Mouse (Mus musculus) hindbrain, embryonic 14.5 days (tissue): ENCODE measurements at regions not wholly inside any gene's neighbourhood (a gene's known extent, or its start where the extent isn't known, plus 50 kb on each side); places are given as distances from the start of the nearest gene placed in this dataset.
A peak's percentile ranks its signal among the peaks of the same experiment; 100 is the strongest.

ENCODE experiments used
- ATAC-seq: fragments of 200-750 bp; cut with Nextera tagmentation; 2 replicates; pipeline ENCODE4 v1.8.0; 2017; ENCODE audit warnings: moderate number of reproducible peaks, mild to moderate bottlenecking, moderate TSS enrichment, moderate library complexity; ENCODE audit not compliant: low FRiP score
- DNase-seq: peaks from one replicate; pipeline ENCODE4 v3.0.0-alpha.2; 2015; ENCODE audit warnings: low spot score
- H3K27ac ChIP-seq: fragments of 300-500 bp; sonication (generic); 2 replicates; pipeline ENCODE4 v1.5.1; 2014; ENCODE audit warnings: mild to moderate bottlenecking, moderate library complexity
- H3K27me3 ChIP-seq: fragments of 300-500 bp; sonication (generic); 2 replicates; pipeline ENCODE4 v1.6.1; 2014; ENCODE audit warnings: mild to moderate bottlenecking, low read length, mixed read lengths; ENCODE audit not compliant: control insufficient read depth, insufficient read depth
- H3K36me3 ChIP-seq: fragments of 300-500 bp; sonication (generic); replicated peaks from 2 replicates; pipeline ENCODE4 v1.6.1; 2014; ENCODE audit not compliant: control insufficient read depth, insufficient read depth
- H3K4me1 ChIP-seq: fragments of 300-500 bp; sonication (generic); replicated peaks from 2 replicates; pipeline ENCODE4 v1.6.1; 2014; ENCODE audit warnings: antibody characterized with exemption, low read length, mixed read lengths; ENCODE audit not compliant: control insufficient read depth, insufficient read depth
- H3K4me2 ChIP-seq: fragments of 300-500 bp; sonication (generic); replicated peaks from 2 replicates; pipeline ENCODE4 v1.6.1; 2014; ENCODE audit warnings: mild to moderate bottlenecking, moderate library complexity
- H3K4me3 ChIP-seq: fragments of 300-500 bp; sonication (generic); replicated peaks from 2 replicates; pipeline ENCODE4 v1.5.1; 2014; ENCODE audit warnings: mild to moderate bottlenecking, low read length
- H3K9ac ChIP-seq: fragments of 300-500 bp; sonication (generic); 2 replicates; pipeline ENCODE4 v1.6.1; 2014
- H3K9me3 ChIP-seq: fragments of 300-500 bp; sonication (generic); 2 replicates; pipeline ENCODE4 v1.6.1; 2016; ENCODE audit warnings: low read length; ENCODE audit not compliant: control insufficient read depth
- WGBS: fragments of 180-500 bp; shearing (Covaris S2); extraction: QIAGEN DNeasy Blood & Tissue Kit; methylation state at CpG from one replicate; pipeline ENCODE4 v1.1.7; 2014; 5-methylcytosine and 5-hydroxymethylcytosine counted together

- no peak for DNase-seq
- Histone ChIP-seq H3K27me3 (no peaks in the 10 kb centered on the region), H3K27ac (no peak overlapping the region), H3K4me1 (no peaks in the 10 kb centered on the region), H3K9me3 (no peaks in the 10 kb centered on the region), H3K36me3 (no peaks in the 10 kb centered on the region), H3K4me2 (no peak overlapping the region), H3K9ac (no peak overlapping the region), H3K4me3 (no peak overlapping the region)
- WGBS: 89% methylated on average over 6 of the region's 6 CpGs
- no peak for ATAC-seq
Measured at GRCm38 (mm10) chr4:56070664-56071334, 538.5 kb upstream of the Klf4 start.

GRCm38 (mm10) chr4:56068859-56069258 lies 536.6 kb upstream of the Klf4 start:
- H3K36me3 ChIP-seq: no peaks in the 10 kb centered on the region
- no peak overlapping the region for H3K27ac ChIP-seq
- H3K9ac ChIP-seq: no peak overlapping the region
- no peaks in the 10 kb centered on the region for H3K27me3 ChIP-seq
- H3K9me3 ChIP-seq: no peaks in the 10 kb centered on the region
- H3K4me2 ChIP-seq: no peak overlapping the region
- H3K4me3 ChIP-seq: no peak overlapping the region
- H3K4me1 ChIP-seq: no peaks in the 10 kb centered on the region
- DNase-seq: no peak
- ATAC-seq: no peak
- 91% methylated on average over 4 of the region's 4 CpGs for WGBS

GRCm38 (mm10) chr4:56064657-56065056 lies 532.4 kb upstream of the Klf4 start:
- 94% methylated on average over 4 of the region's 4 CpGs for WGBS
- no peak overlapping the region for H3K27ac ChIP-seq
- ATAC-seq (no peak), DNase-seq (no peak)
- no peak overlapping the region for H3K9ac ChIP-seq
- no peaks in the 10 kb centered on the region for H3K27me3 ChIP-seq
- H3K4me1 ChIP-seq: no peaks in the 10 kb centered on the region
- no peak overlapping the region for H3K4me3 ChIP-seq
- no peaks in the 10 kb centered on the region for H3K36me3 ChIP-seq
- no peak overlapping the region for H3K4me2 ChIP-seq
- H3K9me3 ChIP-seq: no peaks in the 10 kb centered on the region

GRCm38 (mm10) chr4:56051792-56052380 lies 519.6 kb upstream of the Klf4 start:
- Histone ChIP-seq H3K36me3 (no peaks in the 10 kb centered on the region), H3K4me3 (no peak overlapping the region), H3K27ac (no peak overlapping the region), H3K4me2 (no peak overlapping the region), H3K4me1 (0 out of 2 replicates have a peak, but pooled peaks cover 6% of the 10 kb centered on the region), H3K9ac (no peak overlapping the region), H3K9me3 (no peaks in the 10 kb centered on the region), H3K27me3 (no peaks in the 10 kb centered on the region)
- WGBS: 23% methylated on average over 6 of the region's 6 CpGs
- ATAC-seq (no peak), DNase-seq (peak; percentile 45)

- 94% methylated on average over 4 of the region's 4 CpGs for WGBS
- no peak for ATAC-seq
Measured at GRCm38 (mm10) chr4:56039327-56039726, 507.1 kb upstream of the Klf4 start.

GRCm38 (mm10) chr4:56036334-56036733 lies 504.1 kb upstream of the Klf4 start:
- ATAC-seq: no peak
- Histone ChIP-seq H3K4me2 (no peak overlapping the region), H3K9ac (no peak overlapping the region), H3K9me3 (no peaks in the 10 kb centered on the region), H3K36me3 (no peaks in the 10 kb centered on the region), H3K27me3 (no peaks in the 10 kb centered on the region), H3K4me1 (0 out of 2 replicates have a peak, but pooled peaks cover 3% of the 10 kb centered on the region), H3K4me3 (no peak overlapping the region), H3K27ac (no peak overlapping the region)
- DNase-seq: no peak
- WGBS: 85% methylated on average over 6 of the region's 6 CpGs

More at GRCm38 (mm10) chr4:56039327-56039726, 507.1 kb upstream of the Klf4 start:
- no peak overlapping the region for H3K4me2 ChIP-seq
- H3K4me1 ChIP-seq: 0 out of 2 replicates have a peak, but pooled peaks cover 3% of the 10 kb centered on the region
- no peak overlapping the region for H3K9ac ChIP-seq
- H3K9me3 ChIP-seq: no peaks in the 10 kb centered on the region
- H3K27ac ChIP-seq: no peak overlapping the region
- DNase-seq: no peak
- H3K36me3 ChIP-seq: no peaks in the 10 kb centered on the region
- no peak overlapping the region for H3K4me3 ChIP-seq
- H3K27me3 ChIP-seq: no peaks in the 10 kb centered on the region

GRCm38 (mm10) chr4:56035543-56035942 lies 503.3 kb upstream of the Klf4 start:
- Histone ChIP-seq H3K4me2 (no peak overlapping the region), H3K4me1 (0 out of 2 replicates have a peak, but pooled peaks cover 3% of the 10 kb centered on the region), H3K9ac (no peak overlapping the region), H3K4me3 (no peak overlapping the region), H3K27me3 (no peaks in the 10 kb centered on the region), H3K36me3 (no peaks in the 10 kb centered on the region), H3K9me3 (no peaks in the 10 kb centered on the region), H3K27ac (0 out of 2 replicates have a peak overlapping the region, but pooled peaks have one; percentile 11)
- no peak for DNase-seq
- 62% methylated on average over 5 of the region's 5 CpGs for WGBS
- no peak; the same call in 1 of the 2 replicates for ATAC-seq

- WGBS: 92% methylated on average over 3 of the region's 3 CpGs
- H3K9me3 ChIP-seq: no peaks in the 10 kb centered on the region
- ATAC-seq (no peak), DNase-seq (no peak)
- no peaks in the 10 kb centered on the region for H3K4me1 ChIP-seq
- no peak overlapping the region for H3K27ac ChIP-seq
- no peaks in the 10 kb centered on the region for H3K27me3 ChIP-seq
- H3K9ac ChIP-seq: no peak overlapping the region
- H3K4me3 ChIP-seq: no peak overlapping the region
- H3K36me3 ChIP-seq: no peaks in the 10 kb centered on the region
- H3K4me2 ChIP-seq: no peak overlapping the region
Measured at GRCm38 (mm10) chr4:56028441-56028840, 496.2 kb upstream of the Klf4 start.

GRCm38 (mm10) chr4:56027258-56027657 lies 495.0 kb upstream of the Klf4 start:
- H3K27ac ChIP-seq: no peak overlapping the region
- H3K4me3 ChIP-seq: no peak overlapping the region
- no peak for DNase-seq
- ATAC-seq: no peak
- no peaks in the 10 kb centered on the region for H3K36me3 ChIP-seq
- no peaks in the 10 kb centered on the region for H3K4me1 ChIP-seq
- H3K27me3 ChIP-seq: no peaks in the 10 kb centered on the region
- WGBS: 89% methylated on average over 6 of the region's 6 CpGs
- no peaks in the 10 kb centered on the region for H3K9me3 ChIP-seq
- H3K4me2 ChIP-seq: no peak overlapping the region
- no peak overlapping the region for H3K9ac ChIP-seq
